Mouse (Mus musculus): Measurements from ENCODE around the gene Mal. TPM values are rescaled to one million over a fixed set of nuclear protein-coding genes. Genes with fewer than 3 reads are reported as not detected.
A peak's percentile ranks its signal among the peaks of the same experiment; 100 is the strongest.
"Not testable (repeated sequence)": the region's sequence is repeated elsewhere in the genome, so short reads cannot be mapped to it uniquely, and the experiment has no call there.

Mal gene
- total RNA-seq, 2 experiments from 2014 or later: 4.6 to 6.1 TPM

DNA sequence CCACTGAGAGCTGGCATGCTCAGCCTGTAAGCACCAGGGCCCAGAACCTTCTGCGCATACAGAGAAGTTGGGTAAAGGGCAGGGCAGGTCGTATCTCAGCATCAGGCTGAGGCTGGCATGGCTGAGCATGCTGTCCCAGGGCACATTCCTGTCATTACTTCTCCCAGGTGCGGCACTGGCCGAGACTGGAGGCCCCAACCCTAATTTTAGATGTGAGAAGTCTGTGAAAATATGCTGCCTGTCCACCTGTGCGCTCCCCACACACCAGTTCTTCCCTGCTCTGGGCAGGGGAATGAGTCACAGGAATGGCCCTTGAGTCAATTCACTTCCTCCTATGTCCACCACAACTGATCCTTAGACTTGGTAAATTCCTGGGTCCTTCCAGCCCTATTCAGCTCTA is 30.8 kb downstream of the Mal start:
- no peak for DNase-seq

DNA sequence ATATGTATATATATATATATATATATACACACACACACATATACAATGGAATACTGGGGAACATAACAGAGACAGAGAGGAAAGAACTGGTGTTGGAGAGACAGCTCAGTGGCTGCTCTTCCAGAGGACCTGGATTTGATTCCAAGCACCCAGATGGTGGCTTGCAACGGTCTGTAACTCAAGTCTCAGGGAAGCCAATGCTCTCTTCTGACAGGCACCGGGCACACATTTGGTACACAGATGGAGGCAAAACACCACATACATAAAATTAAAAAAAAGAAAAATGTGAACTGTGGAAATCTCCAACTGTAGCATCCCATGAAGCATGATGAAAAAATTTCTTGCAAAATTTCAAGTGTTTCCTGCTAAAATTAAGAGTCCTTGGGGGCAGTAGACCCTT is 31.7 kb downstream of the Mal start:
- no peak for DNase-seq

DNA sequence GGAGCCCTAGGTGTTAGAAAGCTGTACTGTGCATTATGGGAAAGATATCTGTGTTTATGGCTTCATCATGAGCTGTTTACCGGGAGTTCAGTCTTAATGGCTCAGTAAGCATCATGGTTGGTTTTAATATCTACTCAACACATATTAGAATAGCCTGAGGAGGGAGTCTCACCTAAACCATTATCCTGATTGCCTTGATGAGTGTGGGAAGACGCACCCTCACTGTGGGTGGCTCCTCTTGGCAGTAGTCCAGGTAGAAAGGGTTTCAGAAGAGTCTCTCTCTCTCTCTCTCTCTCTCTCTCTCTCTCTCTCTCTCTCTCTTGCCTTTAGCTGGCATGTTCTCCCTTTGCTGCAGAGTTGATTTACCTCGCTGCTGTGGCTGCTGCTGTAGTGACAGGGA is 34.4 kb downstream of the Mal start:
- no peak for DNase-seq

DNA sequence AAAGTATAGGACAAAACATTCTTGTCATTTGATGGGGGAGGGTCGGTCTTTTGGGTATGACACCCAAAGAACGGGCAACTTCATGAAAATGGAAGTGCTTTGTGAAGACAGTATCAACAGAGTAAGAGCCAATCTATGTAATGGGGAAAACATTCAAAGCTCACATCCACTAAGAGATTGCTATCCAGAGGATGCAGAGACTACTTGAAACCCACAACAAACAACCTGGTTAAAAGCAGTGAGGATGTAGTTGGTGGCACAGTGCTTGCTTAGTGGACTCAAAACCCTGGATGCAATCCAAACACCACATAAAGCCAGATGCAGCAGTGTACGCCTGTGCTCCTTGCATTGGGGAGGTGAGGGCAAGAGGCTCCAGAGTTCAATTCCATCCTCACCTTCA is 37.2 kb downstream of the Mal start:
- no peak for DNase-seq

DNA sequence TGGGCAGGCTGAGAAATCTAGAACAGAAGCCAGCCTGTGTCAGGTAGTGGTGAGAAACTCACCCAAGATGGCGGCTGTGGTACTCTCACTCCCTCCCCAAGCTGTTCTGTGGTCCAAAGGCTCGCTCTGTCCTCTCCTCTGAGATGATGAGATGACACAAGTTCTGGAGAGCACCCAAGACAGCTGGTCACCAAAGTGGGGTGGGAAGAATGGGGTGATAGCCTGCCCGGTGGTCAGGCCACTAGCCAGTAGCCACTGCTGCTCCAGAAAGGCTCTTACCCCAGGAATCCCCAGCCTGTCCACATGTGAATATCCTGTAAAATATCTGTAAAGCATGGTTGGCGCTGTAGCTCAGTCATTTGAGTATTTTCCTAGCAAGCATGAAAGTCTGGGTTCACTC is 44.2 kb downstream of the Mal start:
- DNase-seq: no peak

DNA sequence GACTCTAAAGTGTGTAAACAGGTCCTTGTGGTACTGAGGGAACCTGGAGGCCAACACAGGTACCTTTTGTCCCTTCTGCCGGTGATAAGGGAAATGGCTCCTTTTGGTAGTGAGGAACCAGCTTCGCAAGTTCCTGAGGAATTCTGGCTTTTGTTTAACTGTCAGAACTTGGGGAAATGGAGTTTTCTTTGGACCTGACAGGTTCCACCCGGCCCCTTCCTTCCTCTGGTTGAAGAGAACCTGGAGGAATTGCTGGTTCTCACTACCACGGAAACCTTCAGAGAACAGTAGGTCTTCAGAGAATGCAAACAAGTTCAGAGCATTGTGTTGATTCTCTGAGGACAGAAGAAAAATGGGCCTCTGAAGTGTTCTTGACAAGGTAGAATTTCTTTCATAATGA is 45.1 kb downstream of the Mal start:
- no peak for DNase-seq

DNA sequence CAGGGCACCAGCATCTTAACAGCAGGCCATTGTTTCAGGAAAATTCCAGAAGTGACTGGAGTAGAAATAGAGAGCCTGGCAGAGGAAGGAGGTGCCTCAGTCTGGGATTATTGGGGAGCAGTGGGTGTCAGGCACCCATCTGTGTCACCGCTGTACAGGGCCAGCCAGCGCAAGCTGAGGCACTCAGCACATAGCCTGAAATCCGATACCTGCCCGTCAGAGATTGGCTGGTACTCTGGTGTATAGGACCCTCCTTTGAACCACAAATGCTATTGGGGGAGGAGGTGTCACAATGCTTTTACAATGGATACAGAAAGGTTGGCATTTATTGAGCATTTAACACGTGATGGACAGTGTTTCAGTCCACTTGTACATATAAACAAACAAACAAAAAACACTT is 47.5 kb downstream of the Mal start:
- DNase-seq: no peak

DNA sequence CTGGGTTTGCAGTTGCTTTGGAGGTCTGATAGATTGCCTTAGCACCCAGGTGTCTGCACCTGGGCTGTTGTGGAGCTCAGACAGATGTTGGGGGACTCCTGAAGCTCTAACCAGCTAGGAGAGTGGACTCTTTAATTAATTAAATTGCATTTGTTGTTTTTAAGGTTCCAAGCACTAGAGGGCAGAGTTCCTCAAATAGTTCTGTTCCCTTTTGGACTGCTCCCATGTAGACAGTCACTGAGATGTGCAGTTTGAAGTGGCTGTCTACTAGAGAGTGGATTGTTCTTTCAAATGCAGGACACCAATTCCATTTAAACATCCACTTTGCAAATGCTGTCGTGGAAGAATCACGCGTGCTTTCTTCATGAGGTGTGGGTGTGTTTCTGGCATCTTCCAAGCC is 48.3 kb downstream of the Mal start:
- DNase-seq: no peak

DNA sequence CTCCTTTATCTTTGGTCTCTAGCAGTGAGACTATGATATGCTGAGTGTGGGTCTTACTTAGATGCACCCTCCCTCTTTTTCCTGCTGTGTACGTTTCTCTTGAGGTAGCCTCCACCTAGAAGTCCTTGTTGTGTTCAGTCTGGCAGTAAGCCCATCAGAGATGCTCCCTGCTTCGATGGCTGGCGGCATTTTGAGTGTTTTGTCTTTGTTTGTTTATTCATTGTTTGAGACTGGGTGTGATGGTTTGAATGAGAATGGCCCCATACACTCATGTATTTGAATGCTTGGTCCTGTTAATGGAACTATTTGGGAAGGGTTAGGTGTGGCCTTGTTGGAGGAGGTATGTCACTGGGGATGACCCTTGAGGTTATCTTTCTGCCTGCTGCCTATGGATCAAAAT is 51.3 kb downstream of the Mal start:
- DNase-seq: no peak

DNA sequence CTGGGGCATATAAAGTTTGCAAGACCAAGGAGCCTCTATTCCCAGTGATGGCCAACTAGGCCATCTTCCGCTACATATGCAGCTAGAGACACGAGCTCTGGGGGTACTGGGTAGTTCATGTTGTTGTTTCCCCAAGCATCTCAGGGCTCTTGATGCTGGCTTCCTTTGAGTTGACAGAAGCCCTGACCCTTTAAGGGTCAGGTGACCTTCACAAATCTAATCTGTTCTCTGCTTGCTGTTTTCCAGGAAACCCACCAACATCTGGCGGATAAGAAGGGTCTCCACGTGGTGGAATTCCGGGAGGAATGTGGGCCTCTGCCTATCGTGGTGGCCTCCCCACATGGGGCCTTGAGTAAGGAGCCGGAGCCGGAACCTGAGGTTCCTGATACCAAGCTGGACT is 53.1 kb downstream of the Mal start:
- not testable (repeated sequence) for DNase-seq

DNA sequence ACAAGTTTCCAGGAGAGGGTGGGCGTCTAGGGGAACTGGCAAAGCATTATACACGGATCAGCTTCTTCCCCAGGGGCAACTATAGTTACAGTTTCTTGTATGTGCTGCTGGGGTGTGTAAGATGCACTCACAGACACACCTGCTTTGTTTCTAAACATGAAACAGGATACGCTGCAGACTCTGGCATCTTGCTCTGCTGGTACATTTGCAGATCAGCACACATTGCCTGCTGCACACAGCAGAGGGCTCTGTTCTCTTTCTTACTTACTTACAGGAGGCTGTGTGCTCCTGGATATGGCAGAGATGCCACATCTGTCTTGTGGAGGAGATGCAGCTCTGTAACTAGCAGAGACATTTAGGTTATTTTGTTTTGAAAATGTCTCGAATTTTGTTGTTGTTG is 65.7 kb downstream of the Mal start:
- DNase-seq: no peak

DNA sequence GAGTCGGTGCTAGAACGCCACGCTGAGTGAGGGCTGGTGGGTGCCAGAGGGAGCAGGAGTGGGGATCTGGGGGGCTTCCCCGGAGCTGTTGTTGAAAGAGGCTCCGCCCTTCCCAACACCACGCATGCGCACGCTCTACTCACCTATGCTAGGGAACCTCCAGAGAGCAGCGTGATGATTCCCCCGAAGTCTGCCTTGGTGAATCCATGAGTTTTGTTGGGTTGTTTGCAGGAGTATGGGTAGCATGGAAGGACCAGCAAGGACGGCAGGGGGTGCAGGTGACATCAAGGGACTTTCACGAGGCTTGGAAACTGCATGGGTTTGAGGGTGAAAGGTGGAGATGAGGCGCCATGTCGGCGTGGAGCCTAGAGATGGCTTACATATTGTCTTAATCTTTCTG is 66.3 kb downstream of the Mal start:
- no peak for DNase-seq

DNA sequence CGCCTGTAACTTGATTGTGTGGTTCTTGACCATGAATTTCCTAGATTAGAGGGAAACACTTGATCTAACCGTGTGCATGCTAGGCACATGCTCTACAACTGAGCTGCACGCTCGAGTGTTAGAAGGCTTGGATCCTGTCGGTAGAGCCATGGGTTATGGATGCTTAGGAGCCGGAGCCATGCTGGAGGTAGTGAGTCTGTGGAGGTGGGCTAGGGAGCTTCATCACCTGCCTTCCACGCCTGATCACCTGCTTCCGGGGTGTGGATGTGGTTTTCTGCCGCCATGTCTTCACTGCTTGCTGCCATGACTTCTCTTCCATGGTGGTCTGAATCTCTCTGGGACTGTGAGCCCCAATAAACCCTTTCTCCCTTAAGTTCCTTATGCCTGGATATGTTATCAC is 67.6 kb downstream of the Mal start:
- DNase-seq: no peak

DNA sequence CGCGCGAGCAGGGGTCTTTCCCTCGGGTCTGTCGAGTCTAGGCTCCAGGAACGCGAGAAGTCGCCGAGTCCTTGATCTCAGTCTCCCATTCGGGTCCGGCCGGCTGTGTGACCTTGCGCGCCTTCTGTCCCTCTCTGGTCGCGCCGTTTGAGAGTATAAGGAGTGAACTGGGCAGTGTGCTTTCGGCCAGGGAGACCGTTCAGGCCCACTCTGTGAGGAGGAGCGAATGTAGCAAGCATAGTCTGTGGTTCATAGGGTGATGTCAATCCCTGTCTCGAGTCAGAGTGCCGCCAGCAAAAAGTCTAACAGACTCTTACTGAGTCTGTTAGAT is 69.0 kb downstream of the Mal start:
- DNase-seq: no peak

DNA sequence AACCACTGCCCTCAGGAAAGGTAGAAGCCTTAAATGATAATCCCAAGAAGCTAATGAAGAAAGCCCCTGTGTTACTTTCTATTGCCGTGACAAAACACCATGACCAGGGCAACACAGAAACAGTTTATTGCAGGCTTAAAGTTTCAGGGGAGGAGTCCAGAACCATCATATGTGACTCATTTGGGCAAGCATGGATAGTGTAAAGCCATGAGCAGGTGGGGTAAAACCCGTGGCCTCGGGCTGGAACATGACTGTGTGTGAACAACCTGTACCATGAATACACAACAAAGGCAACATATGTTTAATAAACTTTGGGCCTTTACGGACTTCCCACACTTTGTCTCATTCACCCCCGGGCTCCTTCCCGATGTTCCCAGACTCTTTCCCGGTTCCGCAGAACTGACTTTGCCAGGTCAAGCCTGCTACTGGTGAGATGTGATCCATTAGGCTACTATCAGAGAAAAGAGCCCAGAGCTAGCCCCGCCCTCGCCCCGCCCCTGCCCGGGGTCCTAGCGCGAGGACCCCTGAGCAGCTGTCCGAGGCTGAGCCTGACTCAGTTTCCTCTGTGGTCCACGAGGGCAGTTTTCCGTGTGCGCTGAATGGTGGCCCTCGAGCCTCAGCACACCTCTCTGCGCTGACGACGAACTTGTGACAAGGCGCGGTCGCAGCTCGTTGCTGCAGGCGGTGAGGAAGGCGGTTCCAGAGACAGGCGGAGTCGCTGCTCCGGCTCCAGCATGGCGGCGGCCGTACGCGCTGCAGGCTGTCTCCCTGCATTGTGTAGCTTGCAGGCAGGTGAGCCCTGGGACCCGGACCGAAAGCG is 69.6 kb downstream of the Mal start, which contains the start of the genes Zfp661 and Mrps5:
Gene Zfp661, minus strand, starts transcription at position 401 of the 820 bp plus-strand sequence.
Gene Mrps5, plus strand, starts transcription at position 529 of the 820 bp plus-strand sequence.
- peak; percentile 79 for DNase-seq

DNA sequence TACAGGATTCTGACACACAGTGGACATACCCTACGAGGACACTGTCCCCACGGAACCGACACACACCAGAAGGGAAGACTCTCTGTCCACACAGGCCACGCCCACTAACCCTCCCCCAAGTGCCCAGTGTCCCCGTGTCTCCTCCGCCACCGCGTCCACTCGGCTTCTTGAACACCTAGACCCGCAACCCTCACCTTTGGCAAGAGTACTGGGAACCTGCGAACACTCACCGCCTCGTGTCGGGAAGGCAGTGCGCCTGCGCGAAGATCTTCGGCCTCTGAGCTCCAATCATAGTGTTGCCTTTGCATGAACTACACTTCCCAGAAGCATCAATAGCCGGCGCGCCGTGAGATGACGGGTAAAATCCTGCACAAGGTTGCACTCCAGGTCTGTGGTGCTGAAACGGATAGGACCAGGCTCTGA is 72.0 kb downstream of the Mal start:
- peak; percentile 90 for DNase-seq

Other genes starting within 250 kb of the Mal start
- gene Gpat2, start 231.5 kb downstream of the Mal start, total RNA-seq (2021): not detected
- gene Fahd2a, start 212.1 kb downstream of the Mal start, total RNA-seq (2021): 10 to 100 TPM; 21.5 to 21.9 TPM
- under 1 TPM; 0.28 to 0.38 TPM for gene Kcnip3, start 134.6 kb downstream of the Mal start, total RNA-seq (2021)
- gene Prom2, start 115.2 kb downstream of the Mal start, total RNA-seq (2021): not detected
- gene Zfp661, start 69.6 kb downstream of the Mal start, total RNA-seq (2021): 1 to 10 TPM; 1.7 to 2.1 TPM
- gene Mrps5, start 69.5 kb downstream of the Mal start, total RNA-seq (2021): 10 to 100 TPM; 78.9 to 79.3 TPM
- 1 to 10 TPM; 3.7 to 5.5 TPM for gene Mall, start 73.2 kb upstream of the Mal start, total RNA-seq (2021)
- gene Nphp1, start 132.2 kb upstream of the Mal start, total RNA-seq (2021): 10 to 100 TPM; 16.7 to 20.0 TPM
- gene Mtln, start 135.8 kb upstream of the Mal start, total RNA-seq (2021): 100 to 1,000 TPM; 104 to 110 TPM
- gene Bub1, start 175.2 kb upstream of the Mal start, total RNA-seq (2021): under 1 TPM; 0.49 to 0.62 TPM
- under 1 TPM in 1 of 2 experiments, not detected in 1; 0.27 TPM for gene Acoxl, start 182.2 kb upstream of the Mal start, total RNA-seq (2021)